Mouse (Mus musculus) 416B (cell line): ENCODE measurements around the gene Wnk4.

Experiments used
- DNase-seq: peaks from one replicate; pipeline ENCODE4 v3.0.0; 2011; ENCODE audit warnings: low read depth

The Wnk4 gene

DNA sequence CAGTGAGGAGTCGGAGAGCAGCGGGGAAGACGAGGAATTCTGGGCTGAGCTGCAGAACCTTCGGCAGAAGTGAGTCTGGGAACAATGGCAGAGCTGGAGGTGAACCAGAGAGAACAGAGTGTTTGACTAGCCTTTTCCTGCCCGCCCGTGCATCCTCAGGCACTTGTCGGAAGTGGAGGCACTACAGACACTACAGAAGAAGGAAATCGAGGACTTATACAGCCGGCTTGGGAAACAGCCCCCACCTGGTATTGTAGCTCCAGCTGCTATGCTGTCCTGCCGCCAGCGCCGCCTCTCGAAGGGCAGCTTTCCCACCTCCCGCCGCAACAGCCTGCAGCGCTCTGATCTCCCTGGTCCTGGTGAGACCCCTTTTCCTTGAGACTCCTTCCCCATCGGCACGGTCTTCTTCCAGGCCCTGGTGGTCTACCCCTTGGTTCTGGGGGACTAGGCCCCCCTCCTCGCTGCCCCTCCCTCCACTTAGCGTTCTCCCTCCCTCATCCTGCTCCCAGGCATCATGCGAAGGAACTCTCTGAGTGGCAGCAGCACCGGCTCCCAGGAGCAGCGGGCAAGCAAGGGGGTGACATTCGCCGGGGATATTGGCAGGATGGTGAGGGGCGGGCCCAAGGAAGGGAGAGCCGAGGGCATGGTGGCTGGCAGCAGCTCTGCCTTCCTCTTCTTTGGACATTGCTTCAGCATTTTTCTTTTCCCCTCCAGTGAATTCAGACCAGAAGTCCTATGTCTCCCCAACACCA is 16.1 kb downstream of the Wnk4 start:
- no peak for DNase-seq

DNA sequence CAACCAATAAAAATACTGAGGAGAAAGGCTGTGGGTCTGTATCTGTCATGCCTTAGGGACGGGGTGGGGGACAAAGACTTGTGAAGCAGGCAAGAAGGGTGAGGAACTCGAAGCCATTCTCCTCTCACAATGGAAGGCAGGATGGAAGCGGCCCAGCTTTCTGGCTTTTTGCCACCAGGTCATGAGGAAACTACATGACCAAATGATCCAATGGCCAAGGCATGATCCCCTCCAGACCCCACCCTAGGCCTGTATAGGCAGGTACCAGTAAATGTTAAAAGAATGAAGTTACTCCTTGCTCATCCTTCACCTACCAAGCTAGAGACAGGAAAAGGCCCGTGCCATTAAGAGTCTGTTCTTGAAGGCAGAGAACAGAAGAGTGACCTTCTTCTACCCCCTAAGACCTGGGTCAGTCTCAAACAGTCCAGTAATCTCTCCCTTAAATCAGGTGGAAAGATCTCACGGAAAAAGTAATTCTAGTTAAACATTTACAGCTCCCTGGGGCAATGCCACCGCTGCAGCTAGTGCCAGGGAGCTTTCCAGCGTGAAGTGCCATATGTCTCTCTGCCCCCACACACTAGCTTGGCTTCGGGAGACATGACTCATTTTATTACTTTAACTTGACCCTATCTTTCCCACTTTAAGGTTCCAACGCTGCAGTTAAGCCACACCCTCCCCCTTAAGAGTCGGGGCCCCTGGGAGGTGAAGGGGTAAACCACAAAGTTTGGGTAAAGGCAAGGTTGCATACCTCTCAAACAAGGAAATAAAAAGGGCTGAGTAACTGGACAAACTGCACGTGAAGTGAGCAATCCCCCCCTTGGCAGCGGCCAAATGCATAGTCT is 17.2 kb downstream of the Wnk4 start:
- peak; percentile 77 for DNase-seq

DNA sequence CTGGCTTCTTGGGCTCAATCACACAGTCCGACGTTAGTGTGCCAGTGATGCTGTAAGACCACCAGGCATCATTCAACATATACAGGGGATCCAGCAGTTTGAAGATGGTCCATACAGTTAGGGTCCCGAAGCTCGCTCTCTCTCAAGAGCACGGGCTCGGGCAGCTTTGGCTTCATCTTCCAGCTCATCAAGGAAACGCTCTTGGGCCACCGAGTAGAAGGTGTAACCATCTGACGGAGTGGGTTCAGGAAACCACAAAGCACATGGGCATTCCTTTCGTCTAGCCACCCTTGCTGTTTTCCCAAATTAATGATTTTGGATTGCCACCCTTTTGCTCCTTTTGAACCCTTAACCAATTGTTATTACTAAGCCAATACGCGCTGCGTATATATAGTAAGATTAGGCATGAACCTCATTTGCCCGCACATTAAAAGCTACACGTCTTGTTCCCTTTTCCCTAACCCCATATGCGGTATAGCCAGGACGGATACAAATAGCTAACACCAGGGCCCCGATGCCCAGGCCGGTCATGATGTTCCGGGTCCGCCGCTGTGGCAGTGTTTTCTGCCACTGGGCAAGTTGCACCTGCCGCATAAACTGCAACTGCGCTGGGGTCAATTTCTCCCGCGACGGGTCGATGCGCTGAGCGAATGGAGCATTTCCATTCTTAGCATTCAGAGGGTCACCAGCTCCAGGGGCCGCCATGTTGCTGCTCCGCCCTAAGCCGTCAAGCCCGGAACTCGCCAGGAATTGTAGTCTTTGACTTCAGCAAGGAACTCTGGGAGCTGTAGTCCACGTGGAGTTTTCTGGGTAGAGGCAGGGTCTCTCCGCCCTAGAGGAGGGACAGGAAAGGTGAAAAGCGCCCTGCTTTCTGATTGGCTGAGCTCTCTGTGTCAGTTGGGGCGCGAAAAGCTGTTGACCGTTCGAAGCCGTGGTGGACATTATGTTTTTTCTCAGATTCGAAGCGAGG is 18.1 kb downstream of the Wnk4 start, which contains the start of the genes Cntd1 and Coa3:
Gene Cntd1 (plus strand): TSS at position 790 of the 970 bp plus-strand sequence.
Gene Coa3 (minus strand): TSS at position 892 of the 970 bp plus-strand sequence.
- peak; percentile 94 for DNase-seq

DNA sequence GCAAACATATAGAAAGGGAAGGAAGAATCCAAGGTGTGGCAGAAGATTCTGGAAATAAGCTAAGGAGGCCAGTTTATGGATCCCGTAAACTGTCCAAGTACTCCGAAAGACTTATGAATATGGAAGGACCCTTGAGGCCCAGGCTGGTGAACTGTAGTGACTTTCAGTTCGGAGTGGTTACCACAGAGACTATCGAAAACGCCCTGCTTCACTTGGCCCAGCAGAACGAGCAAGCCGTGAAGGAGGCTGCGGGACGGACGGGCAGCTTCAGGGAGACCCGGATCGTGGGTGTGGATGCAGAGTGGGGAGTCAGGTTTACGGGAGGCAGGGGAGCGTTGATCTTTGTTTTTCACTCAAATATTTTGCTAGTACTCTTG is 18.8 kb downstream of the Wnk4 start:
- DNase-seq, result no peak

DNA sequence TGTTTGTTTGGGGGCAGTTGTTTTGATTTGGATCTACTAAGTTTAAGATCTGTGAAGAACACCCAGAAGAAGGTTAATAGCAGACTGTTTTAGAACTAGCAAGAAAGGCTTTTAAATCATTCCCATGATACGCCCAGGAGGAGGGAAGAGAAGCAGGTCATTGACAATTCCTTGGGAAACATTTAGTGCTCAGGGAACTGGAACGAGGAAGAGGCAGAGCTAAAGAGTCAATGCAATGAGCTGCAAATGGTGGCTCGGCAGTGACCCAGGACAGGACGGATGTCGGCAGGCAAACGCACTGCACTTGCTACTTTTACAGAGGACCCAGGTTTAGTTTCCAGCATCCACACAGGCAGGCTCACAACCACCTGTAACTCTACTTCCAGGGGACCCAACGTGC is 20.5 kb downstream of the Wnk4 start:
- no peak for DNase-seq

DNA sequence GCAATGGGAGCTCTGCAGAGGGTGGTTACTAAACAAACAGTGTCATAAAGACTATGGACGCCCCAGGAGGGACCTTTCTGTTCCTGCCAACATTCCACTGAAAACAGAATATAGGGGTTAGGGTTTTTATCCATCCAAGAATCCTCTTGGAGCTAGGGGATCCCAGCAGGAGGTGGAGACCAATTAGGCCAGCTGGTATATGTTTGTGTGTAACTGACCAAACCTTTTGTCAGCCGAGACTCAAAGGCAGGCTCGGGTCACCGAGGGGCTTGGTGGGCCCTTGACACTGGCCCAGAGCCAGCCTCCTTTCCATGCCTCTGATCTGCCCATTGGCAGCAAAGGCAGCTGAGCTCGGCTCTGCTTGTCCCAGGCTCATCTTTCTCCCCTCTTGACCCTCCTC is 22.5 kb downstream of the Wnk4 start:
- no peak for DNase-seq

DNA sequence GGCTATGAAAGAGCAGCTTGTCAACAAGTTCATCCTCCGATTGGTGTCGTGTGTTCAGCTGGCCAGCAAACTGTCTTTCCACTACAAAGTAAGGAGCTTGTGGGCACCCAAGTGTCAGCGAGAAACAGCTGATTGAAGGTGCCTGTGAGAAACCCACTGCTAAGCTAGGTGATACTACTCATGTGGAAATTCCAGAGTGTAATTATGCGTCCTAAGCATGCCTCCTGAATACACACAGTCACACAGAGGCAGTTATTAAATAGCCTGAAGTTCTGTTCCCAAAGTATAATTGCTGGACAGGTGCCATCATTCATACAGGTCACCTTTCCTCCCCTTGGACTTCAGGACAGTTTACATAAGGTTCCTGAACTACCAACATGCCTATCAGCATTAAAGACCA is 23.4 kb downstream of the Wnk4 start:
- DNase-seq, result no peak

DNA sequence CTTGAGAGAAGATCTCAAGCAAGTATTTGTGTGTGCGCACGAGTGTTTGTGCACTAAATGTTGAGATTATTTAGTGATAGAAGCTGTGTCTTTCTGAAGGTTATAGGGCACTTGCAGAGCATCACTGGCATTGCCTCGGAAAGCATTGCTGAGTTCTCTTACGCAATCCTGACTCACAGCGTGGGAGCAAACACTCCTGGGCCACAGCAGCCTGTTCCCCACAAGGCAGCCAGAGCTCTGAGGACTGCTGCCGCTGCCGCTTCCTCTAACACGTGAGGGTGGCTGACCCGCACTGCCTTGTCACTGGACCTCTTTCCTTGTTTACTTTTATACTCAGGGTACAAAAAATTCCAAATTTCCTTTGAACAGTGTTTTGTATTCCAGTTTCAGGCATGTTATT is 26.9 kb downstream of the Wnk4 start:
- DNase-seq, result peak; percentile 85

DNA sequence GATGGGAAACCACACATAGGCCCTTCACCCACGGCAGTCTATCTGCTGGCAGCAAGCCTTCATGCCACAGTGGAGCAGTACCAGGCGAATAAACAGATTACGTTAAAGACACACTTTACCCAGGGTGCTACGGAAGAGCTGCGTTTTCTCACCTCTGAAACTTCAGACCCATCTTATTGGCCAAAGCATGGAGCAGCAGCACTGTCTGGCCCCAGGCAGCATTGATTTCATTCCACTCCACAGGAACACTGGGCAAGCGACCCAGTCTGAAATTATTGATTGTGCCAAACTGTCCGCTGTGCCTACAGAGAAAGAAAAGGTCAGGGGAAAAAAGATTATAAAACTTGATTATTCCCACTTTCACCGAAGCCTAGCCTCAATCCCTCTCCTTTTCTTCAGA is 30.9 kb downstream of the Wnk4 start:
- no peak for DNase-seq

DNA sequence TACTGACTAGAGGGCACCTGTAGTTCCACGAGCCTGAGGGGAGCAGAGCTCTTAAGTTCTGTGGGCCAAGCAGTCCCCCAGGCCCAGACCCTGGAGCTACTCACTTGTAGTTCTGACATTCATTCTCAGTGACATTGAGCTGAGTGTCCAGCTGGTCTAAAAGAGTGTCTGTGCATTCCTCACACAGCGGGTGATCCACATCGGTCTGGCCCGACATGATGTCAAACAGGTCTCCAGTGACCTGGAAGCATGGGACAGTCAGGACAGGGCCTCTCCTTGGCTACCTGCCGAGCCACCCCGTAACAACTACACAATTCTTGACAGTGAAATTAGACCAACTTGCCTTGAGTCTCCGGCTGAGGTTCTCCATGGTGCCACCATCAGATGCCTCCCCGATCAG is 34.8 kb downstream of the Wnk4 start:
- no peak for DNase-seq

DNA sequence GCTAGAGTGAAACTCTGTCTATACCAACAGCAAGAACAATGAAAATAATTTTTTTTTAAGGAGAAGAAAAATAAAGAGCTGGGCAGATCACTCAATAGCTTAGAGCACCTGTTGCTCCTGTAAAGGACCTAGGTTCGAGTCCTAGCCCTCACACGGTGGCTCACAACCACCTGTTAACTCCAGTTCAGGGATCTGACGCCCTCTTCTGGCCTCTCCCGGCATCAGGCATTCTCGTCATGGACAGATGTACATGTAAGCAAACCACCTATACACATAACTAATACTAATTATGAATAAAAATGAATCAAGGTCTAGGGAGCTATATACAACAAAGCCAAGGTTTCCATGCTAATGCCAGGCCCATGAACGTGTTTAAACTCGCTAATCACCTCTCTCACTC is 40.5 kb downstream of the Wnk4 start:
- peak; percentile 35 for DNase-seq

DNA sequence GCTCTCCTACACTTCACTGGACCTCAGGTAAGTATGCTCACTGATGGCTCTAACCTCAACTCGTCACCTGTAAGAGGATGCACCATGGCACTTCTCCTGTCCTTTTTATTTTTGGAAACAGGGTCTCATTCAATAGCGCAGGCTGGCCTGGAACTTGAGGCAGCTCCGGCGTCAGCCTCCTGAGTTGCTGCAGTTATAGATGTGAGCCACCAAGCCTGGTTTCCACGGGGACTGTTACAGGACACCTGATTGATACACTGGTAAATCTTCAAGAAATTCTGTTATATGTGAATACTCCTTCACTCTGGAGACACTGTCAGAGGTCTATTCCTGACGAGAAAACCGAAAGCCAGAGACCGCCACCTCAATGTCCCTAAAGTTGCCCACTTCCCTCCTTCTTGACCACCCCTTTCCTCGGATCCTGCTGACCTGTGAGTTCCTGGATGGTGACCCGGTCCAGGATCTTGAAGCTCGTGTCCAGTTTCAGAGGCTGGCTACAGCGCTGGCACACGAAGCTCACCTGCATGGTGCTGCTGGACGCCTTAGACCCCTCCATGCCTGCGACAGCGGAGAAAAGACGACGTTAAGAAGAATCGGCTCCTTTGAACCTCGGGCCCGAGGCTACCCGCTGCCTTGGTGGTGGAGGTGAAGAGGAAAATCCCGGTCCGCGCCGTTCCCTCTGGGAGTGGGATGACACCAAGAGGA is 41.1 kb downstream of the Wnk4 start:
- peak; percentile 19 for DNase-seq

DNA sequence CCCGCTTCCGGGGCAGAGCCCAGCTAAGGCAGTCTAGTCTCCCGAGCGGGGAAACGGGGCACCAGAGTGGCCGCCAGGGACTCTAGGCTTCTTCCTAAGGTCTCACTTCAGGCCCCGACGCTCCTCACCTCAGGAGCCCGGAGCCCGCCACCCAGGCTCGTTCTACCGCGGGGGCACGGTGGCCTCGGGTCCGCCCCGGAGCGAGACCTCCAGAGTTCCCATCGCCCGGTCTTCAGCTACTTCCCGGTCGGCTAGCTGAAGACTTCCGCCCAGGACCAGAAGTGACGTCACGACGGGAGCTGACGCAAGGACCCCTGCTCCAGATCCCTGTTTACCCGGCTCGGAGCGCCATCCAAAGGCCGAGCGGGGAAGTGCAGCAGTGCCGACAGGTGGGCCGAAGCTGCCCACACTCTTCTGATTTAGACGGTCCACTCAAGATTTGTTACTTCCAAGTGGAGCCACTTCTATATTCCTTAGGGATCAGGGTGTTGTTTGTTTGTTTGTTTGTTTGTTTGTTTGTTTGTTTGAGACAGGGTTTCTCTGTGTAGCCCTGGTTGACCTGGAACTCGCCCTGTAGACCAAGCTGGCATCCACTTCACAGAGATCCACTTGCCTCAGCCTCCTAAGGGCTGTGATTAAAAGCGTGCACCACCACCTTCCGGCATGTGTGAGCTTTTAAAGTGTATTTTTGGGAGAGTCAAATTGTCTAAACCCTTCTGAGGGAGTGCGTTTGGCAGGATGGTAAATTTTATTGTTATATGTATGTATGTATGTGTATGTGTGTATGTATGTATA is 41.8 kb downstream of the Wnk4 start, which contains the start of gene Becn1:
Gene Becn1 (minus strand): TSS at position 283 of the 795 bp plus-strand sequence.
- DNase-seq, result peak; percentile 97

DNA sequence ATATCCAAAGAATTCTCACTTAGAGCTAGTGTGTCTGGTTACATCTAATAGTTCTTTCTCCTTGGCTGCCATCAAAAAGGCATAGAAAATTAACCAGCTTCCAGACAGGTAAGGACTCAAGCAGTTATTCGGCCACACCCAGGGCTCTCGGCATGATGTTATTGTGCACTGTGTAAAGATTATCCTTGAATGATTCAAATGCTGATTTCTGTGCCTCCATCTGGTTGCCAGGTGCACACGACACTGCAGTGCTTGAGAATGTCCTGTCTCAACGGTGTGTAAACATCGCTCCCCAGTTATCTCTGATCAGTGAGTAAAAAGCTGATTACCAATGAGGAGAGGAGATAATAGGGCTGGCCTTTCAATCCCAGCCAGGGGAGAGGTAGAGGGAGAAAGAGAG is 47.4 kb downstream of the Wnk4 start:
- DNase-seq, result no peak

DNA sequence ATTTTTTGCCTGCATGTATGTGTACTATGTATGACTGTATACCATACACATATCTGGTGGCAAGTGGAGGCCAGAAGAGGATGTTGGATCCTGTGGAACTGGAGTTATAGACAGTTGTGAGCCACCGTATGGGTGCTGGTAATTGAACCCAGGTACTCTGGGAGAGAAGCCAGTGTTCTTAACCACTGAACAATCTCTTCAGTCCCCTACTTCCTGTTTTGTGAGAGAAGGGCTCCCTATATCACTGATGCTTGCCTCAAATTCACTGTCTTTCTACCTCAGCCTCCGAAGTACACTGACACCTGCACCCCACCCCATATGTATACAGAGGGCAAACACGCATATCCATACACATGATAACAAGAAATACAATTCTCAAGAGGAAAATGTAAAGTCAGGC is 50.7 kb downstream of the Wnk4 start:
- peak; percentile 21 for DNase-seq

DNA sequence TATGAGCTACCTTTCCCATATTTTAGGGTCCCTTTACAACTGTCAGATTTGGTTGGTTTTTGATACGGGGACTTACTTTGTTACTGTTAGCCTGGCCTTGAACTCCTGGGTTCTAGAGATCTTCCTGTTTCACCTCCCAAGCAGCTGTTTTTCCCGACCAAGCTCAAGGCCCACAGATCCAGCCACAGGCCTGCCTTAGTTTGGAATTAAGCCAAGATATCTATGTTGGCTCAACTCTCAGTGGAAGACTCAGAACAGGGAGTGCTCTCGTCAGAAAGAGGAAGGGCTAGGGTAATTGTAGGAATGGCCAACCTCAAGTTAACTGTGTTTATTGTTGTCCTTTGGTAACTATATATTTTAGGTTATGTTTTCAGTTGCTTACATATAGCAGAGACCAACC is 51.8 kb downstream of the Wnk4 start:
- peak; percentile 73 for DNase-seq

DNA sequence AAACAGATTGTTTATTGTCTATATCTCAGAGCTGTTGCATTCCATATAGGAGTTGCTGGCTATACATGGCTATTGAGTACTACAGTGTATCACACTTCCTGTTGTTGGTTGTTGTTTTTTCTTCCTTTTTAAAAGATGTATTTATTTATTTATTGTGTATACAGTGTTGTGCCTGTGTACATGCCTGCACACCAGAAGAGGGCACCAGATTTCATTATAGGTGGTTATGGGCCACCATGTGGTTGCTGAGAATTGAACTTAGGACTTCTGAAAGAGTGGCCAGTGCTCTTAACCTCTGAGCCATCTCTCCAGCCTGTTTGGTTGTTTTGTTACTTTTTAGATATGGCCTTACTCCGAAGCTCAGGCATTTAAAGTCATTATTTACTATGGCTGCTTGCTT is 54.2 kb downstream of the Wnk4 start:
- peak; percentile 25 for DNase-seq

DNA sequence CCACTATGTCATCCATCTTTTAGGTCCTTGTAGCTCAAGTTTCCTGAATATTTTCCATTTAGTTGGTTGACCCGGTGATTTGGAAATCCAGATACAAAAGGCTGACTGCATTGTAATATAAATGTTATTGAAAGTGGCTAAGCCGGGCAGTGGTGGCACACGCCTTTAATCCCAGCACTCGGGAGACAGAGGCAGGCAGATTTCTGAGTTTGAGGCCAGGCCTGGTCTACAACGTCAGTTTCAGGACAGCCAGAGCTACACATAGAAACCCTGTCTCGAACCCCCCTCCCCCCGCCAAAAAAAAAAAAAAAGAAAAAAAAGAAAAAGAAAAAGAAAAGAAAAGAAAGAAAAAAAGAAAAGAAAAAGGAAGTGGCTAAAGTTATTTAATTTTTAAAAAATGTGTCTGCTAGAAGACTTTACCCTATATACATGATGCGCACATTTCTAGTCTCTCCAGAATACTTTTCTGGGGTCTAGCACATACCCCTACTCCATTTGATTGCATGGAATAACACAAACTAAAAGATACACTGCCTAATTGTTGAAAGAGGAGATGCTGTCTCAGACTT is 54.8 kb downstream of the Wnk4 start:
- peak; percentile 14 for DNase-seq

DNA sequence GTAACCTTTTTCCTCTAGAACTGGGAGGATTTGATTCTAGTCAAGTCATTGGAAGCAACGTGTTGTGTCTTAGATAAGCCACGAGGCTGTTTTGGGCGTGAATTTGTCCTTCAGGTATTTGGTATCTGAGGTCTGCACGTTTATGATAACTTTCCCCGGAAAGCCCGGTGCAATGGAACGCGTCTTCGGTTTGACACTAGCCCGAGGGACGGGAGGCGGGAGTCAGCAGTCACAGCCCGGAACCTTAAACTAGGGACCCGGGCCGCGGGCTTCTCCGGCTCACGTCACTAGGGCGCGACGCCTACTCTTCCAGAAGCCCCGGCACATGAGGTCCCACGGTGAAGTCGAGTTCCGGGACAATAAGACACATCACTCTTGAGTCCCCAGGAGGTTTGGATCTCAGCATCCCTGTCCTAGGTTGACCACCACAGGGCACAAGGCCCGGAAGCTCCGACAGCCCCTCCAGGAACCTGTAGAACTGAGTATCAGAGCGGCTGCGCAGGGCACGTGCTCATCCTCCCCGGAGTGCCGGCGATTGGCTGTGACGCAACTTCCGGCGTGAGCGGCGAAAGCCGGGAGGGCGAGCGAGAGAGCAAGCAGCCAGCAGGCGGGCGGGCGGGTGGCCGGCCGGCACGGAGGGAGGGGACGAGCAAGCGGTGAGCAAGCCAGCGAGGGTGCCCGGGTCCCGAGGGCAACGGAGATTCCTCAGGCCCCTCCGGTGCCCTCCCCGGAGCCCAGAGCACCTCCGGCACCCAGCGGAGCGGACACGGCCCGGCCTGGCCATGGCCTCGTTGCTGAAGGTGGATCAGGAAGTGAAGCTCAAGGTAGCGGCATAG is 55.5 kb downstream of the Wnk4 start, which contains the start of gene Psme3:
Gene Psme3 (plus strand): TSS at position 549 of the 836 bp plus-strand sequence.
- DNase-seq, result peak; percentile 97
